Mouse (Mus musculus): Measurements from ENCODE around the gene Cdh23.

The Cdh23 gene

DNA sequence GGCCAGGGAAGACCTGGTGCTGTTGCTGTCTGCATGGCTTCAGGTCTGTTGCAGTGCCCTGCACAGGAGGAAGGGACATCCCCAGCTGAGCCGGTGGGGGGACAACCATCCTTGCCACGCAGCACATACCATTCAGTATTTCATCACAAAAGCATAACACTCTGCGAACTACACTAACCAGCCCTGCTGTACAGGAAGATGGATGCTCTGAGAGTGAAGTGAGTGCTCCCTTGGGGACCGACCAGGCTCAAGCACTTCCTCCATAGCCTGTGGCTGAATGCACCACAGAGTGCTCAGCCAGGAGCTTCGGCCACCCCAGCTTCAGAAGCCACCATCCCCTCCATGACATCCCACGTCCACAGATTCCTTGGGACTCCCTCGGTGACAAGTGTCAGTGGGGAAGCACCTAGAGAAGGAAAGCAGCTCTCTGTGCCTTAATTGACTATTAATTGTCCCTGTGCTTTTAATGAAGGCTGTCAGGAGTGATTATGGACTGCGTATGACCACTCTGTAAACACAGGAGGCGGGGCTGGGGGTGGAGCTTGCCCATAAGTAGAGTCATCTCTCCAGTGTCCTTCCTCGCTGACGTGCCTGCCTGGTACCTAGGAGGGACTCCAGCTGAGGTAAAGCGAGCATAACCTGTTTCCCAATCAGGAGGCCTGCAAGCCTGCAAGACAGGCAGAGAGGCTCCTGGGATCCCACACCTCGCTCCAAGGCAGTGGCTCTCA lies 60.6 kb downstream of the Cdh23 start:
- 55% methylated on average over 13 of the region's 13 CpGs for WGBS

DNA sequence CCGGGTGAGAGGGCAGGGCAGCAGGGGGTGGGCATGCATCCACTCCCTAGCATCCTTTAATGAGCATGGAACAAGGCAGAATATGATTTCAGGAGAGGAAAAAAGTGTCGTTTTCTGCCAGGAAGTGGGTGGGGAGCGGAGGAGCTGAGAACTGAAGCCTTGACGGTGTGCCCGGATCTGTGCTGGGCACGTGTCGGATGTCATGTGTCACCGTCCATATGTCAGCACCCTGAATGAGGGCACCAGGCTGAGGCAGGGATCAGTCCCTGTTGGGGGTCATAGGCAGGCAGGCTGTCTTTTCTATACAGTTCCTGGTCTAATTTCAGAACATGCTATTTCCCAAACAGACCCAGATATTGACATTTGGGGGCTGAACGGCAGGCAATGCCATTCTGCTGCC lies 61.9 kb downstream of the Cdh23 start:
- 46% methylated on average over 9 of the region's 9 CpGs for WGBS

DNA sequence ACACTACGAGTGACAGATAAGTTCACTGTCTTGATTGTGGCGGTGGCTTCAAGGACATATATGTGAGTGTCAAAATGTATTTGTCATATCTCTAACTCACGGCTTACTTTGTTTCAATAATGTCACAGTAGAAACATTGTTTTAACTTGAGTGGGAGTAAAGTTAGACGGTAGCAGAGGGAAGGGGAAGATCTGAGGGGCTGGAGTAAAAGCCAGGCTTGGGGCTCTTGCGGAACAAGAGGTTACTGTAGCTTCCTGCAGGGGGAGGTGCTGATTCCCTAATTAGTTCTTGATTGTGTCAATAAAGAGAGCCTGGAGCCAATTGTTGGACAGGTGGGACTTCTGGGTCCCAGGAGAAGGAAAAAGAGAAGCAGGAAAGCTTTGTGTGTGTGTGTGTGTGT lies 70.2 kb downstream of the Cdh23 start:
- WGBS = 77% methylated on average over 5 of the region's 5 CpGs

DNA sequence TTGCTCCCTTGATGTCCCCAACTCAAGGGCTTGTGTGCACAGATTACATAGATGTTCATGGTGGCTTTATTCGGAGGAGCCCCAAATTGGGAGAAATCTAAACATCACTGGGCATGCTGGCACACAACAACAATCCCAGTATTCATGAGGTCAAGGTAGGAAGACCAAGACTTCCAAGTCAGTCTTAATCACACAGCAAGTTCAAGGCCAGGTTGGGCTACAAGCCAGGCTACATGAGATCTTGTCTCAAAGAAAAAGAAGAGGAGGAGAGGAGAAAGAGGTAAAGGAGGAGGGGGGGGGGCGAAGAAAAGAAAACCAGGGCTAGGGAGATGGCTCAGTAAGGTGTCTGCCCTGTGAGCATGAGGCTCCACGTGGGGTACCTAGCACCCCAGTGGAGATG lies 70.8 kb downstream of the Cdh23 start:
- WGBS = 74% methylated on average over 3 of the region's 3 CpGs

DNA sequence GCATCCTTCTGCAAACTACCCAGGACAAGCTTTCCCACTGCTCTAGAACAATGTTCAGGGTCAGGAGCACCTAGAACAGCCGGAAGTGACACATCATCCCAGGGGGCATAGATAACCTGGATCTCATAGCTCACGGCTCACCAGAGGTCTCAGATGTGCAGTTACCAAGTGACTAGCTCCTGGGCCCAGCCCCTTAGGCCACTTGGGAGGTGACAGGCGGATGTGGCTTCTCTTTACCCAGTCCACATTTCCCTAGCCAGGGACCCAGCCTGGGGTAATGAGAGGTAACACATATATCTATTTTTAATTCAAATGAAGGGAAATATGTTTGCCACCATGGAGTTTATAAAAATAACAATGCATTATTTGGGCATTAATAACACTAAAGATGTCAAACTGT lies 71.3 kb downstream of the Cdh23 start:
- 82% methylated on average over 3 of the region's 3 CpGs for WGBS

DNA sequence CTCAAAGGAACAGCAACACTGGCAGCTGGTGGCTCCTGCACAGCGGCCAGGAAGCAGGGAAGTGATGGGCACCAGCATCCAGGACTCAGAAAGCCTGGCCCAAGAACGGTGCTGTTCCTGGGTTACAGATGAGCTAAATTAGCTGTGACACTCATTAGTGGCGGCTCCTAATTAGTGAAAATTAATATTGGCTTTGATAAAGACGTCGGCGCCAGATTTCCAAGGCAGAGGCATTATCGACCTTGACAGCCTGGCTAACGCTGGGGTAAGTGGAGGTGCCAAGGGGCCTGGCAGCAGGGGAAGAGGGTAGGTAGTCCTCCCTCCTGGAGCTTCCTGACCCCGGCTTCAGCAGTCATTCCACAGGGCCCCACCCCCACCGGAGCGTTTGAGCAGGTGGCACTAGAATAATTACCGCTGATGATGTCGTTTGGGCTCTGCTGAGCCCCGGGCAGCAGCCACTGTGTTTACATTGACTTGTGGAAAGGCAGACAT lies 72.0 kb downstream of the Cdh23 start:
- 39% methylated on average over 14 of the region's 14 CpGs for WGBS

DNA sequence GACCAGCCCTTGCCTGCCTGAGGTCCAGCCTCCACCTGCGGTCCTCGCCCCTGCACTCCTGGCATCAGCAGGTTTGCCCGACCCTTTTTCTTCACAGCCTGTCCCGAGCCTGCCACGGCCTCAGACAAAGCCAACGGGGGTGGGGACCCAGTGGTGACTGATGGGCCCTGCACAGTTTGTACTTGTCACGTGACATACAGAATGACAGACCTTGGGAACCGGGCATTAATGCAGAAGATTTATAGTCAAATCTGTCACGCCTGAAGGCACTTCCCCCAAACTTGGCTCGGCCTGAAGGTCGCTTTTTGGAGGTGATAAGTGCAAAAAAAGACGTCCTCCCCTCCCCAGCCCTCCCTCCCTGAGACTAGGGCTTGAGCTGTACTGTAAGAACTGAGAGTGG lies 73.5 kb downstream of the Cdh23 start:
- WGBS = 81% methylated on average over 12 of the region's 12 CpGs

DNA sequence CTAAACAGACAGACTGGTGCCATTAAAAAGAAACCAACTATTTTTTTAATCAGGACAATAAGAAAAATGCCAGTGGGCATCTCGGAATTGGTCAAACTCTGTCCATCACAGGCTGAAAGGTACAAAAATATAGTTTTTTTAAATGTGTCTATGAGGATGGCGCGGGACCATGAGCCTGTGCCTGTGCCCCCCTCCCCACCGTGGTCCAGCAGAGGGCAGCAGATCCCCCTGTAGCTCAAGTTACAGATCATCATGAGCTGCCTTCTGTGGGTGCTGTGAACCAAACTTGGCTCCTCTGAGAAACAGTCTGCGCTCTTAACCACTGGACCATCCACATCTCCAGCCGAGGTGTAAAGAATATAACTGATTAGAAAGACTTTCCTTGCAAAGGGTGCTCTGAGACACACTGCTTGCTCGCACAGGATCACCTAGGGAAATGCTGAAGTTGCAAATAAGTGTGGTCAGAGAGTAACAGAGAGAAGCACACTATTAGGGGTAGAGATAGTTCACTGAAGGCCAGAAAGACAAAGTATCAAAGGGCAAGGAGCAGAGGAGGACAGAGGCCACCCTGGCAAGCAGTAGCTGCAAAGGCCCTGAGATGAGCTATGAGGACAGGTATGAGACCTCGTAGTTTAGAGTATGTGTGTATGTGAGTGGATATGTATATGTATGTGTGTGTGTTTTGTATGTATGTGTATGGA lies 74.7 kb downstream of the Cdh23 start:
- 88% methylated on average over 8 of the region's 8 CpGs for WGBS

DNA sequence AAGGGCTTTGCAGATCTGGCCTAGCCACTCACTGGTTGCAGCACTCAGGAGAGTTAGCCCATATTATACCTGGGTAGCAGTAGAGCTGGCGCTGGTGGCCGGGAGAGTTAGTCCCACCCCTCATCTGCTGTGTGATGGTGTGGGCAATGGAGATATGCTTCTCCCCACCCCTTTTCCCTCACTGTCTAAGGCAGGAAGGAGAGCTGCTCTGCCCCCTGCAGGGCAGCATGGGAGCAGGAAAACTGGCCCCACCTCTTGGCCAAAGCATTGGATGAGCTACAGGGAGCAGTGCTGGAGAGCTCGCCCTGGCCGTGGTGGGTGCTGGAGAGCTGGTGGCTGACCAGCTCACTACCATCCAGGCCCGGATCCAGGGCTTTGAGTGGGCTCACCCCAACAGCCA lies 80.4 kb downstream of the Cdh23 start:
- WGBS = 73% methylated on average over 5 of the region's 5 CpGs

DNA sequence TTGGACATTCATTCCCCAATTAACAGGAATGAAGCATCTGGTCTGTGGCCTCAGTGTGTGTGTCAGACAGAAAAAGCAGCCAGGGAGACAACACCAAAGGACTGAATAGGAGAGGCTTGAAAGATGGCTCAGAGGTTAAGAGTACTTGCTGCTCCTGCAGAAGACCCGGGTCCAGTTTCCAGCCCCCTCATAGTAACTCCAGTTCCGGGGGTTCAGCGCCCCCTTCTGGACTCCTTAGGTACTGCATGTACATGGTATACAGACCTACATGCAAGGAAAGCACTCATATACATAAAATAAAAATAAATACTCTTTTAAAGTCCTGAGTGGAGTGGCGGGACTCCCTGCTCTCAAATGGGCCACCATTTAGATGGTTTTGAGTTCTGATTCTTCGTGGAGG lies 83.4 kb downstream of the Cdh23 start:
- WGBS = 31% methylated on average over 5 of the region's 5 CpGs

DNA sequence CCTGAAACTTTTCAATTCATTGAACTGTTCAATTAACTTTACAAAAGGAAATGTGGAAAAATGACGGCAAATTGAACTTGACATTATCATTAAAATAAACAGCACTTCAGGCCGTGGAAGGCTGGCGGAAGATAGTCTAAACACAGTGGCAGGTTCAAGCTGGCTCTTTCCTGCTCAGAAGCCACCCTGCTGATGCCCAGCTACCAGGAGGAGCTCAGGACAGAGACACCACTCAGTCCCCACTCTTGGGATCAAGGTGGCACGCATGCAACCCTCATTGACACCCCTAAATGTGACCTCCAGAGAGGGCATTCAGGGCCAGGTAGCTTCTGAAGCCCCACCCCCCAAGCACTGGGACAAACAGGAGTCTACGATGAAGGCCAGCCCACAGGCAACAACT lies 89.1 kb downstream of the Cdh23 start:
- 77% methylated on average over 5 of the region's 5 CpGs for WGBS

DNA sequence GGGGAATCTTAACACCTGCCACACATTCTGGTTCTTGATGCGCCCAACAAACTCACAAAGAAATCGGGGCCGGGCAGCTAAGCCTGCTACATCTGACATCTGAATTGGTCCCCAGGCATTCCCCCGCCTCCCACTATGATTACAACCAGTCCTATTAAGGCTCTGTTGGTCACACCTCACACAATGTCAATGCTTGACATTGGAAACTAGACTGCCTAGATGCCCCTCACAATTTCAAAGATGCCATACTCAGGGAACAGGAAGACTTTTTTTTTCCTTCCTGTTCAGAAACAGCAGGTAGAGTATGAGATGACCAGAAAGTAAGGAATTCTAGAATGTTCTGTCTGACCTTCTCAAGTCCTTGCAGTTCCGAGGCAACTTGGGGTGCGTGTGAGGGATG lies 89.6 kb downstream of the Cdh23 start:
- WGBS = 95% methylated on average over 6 of the region's 6 CpGs

DNA sequence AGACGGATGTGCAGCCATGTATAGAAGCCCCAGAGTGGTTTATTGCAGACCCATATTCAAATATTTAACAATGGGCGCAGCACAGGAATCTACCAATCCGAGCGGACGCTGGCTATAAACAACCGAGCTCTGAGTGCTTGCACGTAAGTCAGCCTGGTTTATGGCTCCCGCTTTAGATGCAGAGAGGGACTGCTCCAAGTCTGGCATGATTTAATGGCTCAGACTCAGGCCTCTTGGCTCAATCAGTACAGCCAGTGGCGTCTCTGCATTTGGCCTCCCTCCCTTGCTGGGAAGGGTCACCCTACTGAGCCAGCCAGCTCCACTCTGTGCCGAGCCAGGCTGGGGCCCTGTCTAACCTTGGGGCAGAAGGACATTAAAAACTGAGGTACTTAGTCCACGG lies 94.1 kb downstream of the Cdh23 start:
- WGBS = 79% methylated on average over 11 of the region's 11 CpGs

DNA sequence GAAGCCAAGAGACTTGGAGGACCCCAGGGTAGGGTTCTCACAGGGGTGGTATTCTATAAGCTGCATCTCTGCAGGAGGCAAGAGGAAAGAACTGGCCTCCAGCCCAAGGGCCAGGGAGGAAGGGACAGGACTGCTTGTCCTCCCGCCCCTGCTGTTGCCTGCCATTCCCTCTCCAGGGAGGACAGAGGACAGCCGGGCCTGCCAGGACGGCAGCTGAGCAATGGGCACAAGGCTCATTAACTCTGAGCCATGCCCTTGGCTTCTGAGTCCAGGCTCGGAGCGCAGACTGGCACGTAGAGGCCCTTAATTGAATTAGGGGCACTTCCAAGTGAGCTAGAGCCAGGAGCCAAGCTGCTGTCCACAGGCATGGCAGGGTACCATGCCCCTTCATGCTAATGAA lies 101.1 kb downstream of the Cdh23 start:
- WGBS = 64% methylated on average over 6 of the region's 6 CpGs

DNA sequence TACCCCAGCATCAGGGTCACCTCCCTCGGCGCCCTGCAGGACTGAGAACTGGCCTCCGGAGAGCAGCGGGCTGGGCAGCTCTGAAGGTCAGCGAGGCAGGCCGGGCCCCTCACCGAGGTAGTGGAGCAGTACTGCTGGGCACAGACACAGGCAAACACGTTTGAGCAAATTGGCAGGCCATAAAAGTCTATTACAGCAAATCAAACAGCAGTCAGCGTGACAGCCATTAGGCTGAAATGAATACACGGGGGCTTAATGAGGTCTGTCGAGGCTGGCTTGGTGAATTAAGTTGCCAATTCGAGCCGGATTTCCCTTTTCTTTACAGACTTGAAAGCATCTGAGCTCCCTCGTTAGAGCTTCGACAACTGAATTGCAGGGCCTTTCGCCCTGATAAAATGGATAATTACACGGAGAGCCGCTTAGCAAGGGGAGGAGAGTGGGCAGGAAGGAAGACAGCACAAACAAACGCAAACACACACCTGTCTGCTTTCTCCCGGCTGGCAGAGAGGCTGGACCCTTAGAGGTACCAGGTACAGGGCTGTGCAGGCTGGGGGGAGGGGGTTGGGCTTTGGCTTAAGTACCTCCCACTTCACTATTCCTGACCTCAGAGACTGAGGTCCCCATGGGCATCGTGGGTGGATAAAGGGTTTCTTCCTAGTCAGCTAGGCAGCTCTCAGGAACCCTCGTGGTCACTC lies 103.3 kb downstream of the Cdh23 start:
- WGBS = 48% methylated on average over 22 of the region's 22 CpGs

DNA sequence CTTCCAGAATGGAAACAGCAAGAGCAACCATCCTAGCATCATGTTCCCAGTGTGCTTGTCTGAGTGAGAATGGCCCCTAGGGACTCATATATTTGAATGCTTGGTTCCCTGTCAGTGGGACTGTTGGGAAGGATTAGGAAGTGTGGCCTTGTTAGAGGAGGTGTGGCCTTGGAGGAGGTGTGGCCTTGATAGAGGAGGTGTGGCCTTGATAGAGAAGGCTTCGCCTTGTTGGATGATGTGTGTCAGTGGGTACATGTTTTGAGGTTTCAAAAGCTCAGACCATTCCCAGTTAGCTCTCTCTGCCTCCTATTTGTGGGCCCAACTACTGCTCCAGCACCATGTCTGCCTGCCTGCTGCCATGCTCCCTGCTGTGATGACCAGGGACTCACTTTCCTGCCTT lies 105.0 kb downstream of the Cdh23 start:
- 94% methylated on average over 1 of the region's 1 CpGs for WGBS

DNA sequence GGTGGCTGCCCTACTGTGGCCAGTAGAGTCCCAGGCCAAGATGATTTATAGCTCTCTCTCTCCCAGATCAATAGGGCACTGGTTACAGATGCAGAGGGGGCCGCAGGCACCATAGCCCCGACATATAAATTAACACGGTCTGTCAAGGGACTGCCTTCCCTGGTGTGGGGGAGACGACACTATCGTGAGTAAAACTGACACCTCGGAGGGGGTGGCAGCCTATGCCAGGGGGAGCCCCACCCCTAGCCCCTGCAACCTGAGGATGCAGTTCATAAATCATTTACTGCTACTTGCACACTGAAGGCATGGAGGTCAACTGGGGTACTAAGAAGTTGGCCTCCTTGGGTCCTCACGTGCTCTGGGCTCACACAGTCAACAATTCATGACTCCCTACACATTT lies 106.0 kb downstream of the Cdh23 start:
- WGBS = 91% methylated on average over 7 of the region's 7 CpGs

DNA sequence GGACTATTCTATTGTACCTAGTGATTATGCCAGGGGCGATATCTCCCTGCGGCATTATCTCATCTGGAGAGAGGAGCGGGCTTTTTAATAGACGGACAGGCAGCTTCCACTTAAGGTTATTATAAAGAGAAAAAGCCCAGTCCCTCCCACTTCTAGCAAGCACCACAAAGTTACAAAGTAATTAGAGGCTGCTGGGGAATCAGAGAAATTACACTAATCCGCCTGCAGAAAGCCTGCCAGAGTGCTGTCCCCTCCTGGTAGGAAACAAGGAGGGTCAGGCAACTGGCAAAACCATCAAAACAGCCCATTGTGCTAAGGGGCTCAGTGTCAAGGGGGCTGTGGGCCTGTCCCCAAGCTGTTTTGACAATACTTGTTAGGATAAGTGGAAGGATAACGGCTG lies 110.6 kb downstream of the Cdh23 start:
- WGBS = 57% methylated on average over 6 of the region's 6 CpGs

DNA sequence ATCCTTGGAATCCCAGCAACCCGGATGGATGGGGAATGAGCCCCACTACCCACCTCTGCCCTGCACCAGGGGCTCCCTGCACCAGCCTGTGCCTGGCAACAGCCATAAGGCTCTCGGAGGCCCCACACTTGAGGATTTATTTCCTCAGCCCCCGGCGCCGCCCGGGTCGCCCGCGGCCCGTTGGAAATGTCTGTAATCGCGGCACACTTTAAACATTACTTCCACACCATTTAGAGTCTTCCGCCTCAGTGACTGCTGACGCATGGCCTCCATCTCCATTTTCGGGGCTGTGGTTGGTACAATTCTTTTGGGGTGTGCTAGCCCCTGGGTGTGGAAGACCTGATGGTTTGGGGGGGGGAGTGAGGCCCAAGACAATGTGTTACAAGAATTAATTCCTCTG lies 113.3 kb downstream of the Cdh23 start:
- 45% methylated on average over 15 of the region's 15 CpGs for WGBS

DNA sequence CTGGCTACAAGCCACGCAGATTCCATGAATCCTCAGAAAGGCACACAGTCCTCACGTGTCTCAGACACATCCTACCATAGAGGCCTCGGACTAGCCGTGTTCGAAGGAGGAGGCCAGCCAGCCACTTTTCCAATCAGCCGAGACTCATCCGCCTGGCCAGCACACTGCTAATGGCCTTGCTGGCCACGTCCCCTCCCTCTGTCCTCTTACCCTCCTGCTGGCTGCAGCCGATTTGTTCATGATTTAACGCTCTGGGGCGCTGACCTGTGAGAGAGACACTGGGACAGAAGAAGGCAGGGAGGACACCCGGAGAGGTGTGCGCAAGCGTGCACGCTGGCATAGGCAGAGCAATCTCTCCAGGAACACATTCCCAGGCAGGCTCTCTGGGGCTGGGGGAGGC lies 115.6 kb downstream of the Cdh23 start:
- 93% methylated on average over 15 of the region's 15 CpGs for WGBS

DNA sequence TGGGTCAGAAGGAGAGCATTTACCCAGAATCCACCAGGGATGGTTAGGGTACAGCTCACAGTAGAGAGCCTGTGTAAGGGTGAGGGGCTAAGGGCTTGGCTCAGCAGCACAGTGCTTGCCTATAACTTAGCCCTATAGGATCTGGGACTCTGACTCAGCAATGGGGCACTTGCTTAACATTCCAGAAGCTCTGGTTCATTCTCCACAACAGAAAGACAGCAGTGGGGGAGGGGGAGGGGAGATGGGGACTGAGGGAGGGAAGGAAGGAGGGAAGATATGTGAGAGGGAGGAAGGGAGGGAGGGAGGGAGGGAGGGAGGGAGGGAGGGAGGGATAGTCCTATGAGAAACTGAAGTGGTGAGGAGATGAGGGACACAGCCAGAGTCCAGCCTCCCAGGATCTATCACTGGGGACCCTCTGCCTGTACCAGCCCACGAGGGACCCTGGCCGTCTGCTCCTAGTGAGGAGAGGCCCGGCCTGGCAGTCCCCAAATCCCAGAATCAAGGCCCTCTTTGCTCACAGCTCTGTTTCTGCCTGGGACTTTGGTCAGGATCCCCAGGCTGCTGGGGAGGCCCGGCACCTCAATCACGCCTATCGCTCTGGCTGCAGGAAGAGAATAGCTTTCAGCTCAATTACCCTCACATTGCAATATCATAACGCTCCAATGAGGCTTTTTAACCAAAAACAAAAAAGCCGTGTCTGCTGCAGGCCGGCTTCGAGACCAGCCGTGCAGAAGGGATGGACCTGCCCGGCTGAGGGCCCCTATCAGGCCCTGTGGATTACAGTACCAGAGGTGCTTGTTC lies 117.4 kb downstream of the Cdh23 start:
- 78% methylated on average over 12 of the region's 12 CpGs for WGBS

All from cerebral cortex, adult 2 months (tissue).